Mouse (Mus musculus) brain, embryonic 14.5 days (tissue): ENCODE measurements around the gene Cdk1.

Experiments used
- CTCF ChIP-seq: fragments of 200-500 bp; IDR thresholded peaks from 2 replicates; pipeline ENCODE4 v1.5.1; 2012; ENCODE audit warnings: inconsistent platforms, mild to moderate bottlenecking, moderate library complexity, borderline replicate concordance; ENCODE audit not compliant: insufficient read depth, insufficient read length; ENCODE audit errors: extremely low read depth
- POLR2A ChIP-seq: fragments of 200-500 bp; IDR thresholded peaks from 2 replicates; pipeline ENCODE4 v1.6.1; 2012; ENCODE audit warnings: mild to moderate bottlenecking, inconsistent platforms, borderline replicate concordance; ENCODE audit not compliant: poor library complexity, insufficient read depth, insufficient read length, severe bottlenecking; ENCODE audit errors: extremely low read depth

DNA sequence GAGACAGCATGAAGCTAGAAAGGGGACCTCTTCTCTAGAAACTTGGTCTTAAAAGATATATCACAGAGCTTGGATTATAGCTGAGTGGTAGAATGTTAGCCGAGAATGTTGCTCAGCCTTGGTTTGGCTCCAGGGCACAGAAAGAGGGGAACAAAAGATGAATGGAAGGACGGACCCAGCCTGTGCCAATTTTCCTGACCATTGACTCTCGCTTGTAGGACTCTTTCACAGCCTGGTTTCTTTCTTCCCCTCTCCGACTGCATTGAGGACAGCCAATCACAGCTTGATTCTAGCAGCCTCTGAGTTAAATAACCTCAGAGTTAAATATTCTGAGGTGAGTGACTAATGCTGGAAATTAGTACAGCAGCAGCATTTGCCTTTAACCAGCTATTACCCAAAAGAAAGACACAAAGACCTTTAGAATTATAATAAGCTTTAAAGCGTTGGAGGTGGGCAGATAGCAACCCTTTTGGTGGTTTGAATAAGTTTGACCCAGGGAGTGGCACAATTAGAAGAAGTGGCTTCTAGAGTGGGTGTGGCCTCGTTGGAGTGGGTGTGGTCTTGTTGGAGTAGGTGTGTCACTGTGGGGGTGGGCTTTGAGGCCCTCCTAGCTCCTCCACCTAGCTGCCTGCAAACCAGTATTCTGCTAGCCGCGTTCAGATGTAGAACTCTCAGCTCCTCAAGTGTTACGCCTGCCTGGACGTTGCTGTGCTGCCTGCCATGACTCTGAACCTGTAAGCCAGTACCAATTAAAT is 21.2 kb upstream of the Cdk1 start:
- TF ChIP-seq CTCF (no peak), POLR2A (no peak)
